Mouse (Mus musculus): ENCODE measurements at regions not wholly inside any gene's neighbourhood (a gene's known extent, or its start where the extent isn't known, plus 50 kb on each side); places are given as distances from the start of the nearest gene placed in this dataset.

DNA sequence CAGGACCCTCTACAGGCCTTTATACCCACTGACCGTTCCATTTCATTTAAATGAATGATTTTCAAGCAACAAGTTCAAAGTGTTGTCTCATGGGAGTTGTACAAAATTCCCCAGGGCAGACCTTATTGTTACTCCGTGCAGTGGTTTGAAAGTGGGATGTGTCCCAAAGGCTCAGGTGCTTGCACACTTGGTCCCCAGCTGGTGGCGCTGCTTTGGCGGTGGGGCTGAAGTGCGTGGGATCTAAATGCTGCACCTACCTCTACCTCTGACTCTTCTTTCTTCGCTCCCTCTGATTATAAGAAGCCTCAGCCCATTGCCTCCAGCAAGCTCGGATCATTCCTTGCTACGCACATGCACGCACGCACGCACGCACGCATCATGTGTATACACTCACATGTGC lies 131.0 kb upstream of the Cops8 start:
- no peak for TF ChIP-seq CTCF (IDR thresholded peaks at IDR 0.05; ENCODE audit: borderline replicate concordance, control insufficient read depth, extremely low read depth, insufficient read depth, low read length, poor library complexity)
- no peak for TF ChIP-seq POLR2A (IDR thresholded peaks at IDR 0.05; ENCODE audit: control insufficient read depth, extremely low read depth, insufficient read depth, low read length, poor library complexity)
